Mouse (Mus musculus) intestine, embryonic 14.5 days (tissue): ENCODE data around the gene Vps8. TPM values are rescaled to one million over a fixed set of nuclear protein-coding genes. Genes with fewer than 3 reads are reported as not detected.

Source experiments
- ATAC-seq: fragments of 200-750 bp; cut with Nextera tagmentation; replicated peaks from 2 replicates; pipeline ENCODE4 v1.8.0; 2017; ENCODE audit warnings: low read depth, moderate number of reproducible peaks, moderate TSS enrichment, moderate library complexity; ENCODE audit not compliant: low FRiP score, low TSS enrichment
- DNase-seq: peaks from one replicate; pipeline ENCODE4 v3.0.0-alpha.2; 2018; ENCODE audit warnings: low spot score
- H3K27ac ChIP-seq: fragments of 300-500 bp; sonication (generic); 2 replicates; pipeline ENCODE4 v1.5.1; 2014; ENCODE audit warnings: low read depth, mild to moderate bottlenecking, control low read depth
- H3K27me3 ChIP-seq: fragments of 300-500 bp; sonication (generic); replicated peaks from 2 replicates; pipeline ENCODE4 v1.6.1; 2014; ENCODE audit warnings: low read length, control low read depth; ENCODE audit not compliant: control insufficient read depth, insufficient read depth
- H3K36me3 ChIP-seq: fragments of 300-500 bp; sonication (generic); 2 replicates; pipeline ENCODE4 v1.6.1; 2014; ENCODE audit warnings: low read length, control low read depth; ENCODE audit not compliant: control insufficient read depth, insufficient read depth
- H3K4me1 ChIP-seq: fragments of 300-500 bp; sonication (generic); replicated peaks from 2 replicates; pipeline ENCODE4 v1.6.1; 2014; ENCODE audit warnings: low read length, control low read depth, mixed read lengths; ENCODE audit not compliant: control insufficient read depth, insufficient read depth
- H3K4me2 ChIP-seq: fragments of 300-500 bp; sonication (generic); 2 replicates; pipeline ENCODE4 v1.6.1; 2014; ENCODE audit warnings: low read length
- H3K4me3 ChIP-seq: fragments of 300-500 bp; sonication (generic); 2 replicates; pipeline ENCODE4 v1.5.1; 2014; ENCODE audit warnings: low read depth, low read length, control low read depth, mixed read lengths
- H3K9ac ChIP-seq: fragments of 300-500 bp; sonication (generic); 2 replicates; pipeline ENCODE4 v1.6.1; 2014; ENCODE audit warnings: mild to moderate bottlenecking, low read length
- H3K9me3 ChIP-seq: fragments of 300-500 bp; sonication (generic); 2 replicates; pipeline ENCODE4 v1.6.1; 2016; ENCODE audit warnings: low read length, control low read depth; ENCODE audit not compliant: control insufficient read depth
- whole genome bisulfite sequencing: fragments of 180-500 bp; shearing (Covaris S2); extraction: QIAGEN DNeasy Blood & Tissue Kit; methylation state at CpG from one replicate; pipeline ENCODE4 v1.1.7; 2014; 5-methylcytosine and 5-hydroxymethylcytosine counted together
- polyA plus RNA-seq: library from polyadenylated mRNA; unstranded; fragments of >200 nt; fragmentation: Nextera tagmentation; extraction: Ambion mirVana; gene quantifications from 2 replicates; pipeline ENCODE4 v1.2.1, GENCODE M21; 2014

The Vps8 gene
- polyA plus RNA-seq, 1 experiment from 2014 or later: 14.4 TPM

GRCm38 (mm10) chr16:21412593-21413047 is 10.3 kb upstream of the Vps8 start:
- Histone ChIP-seq H3K9ac (no peak overlapping the region), H3K27me3 (no peaks in the 10 kb centered on the region), H3K4me1 (no peaks in the 10 kb centered on the region), H3K36me3 (no peaks in the 10 kb centered on the region), H3K9me3 (no peaks in the 10 kb centered on the region), H3K27ac (no peak overlapping the region), H3K4me2 (no peak overlapping the region), H3K4me3 (no peak overlapping the region)
- 23% methylated on average over 8 of the region's 8 CpGs for WGBS
- ATAC-seq (peak; percentile 65), DNase-seq (peak; percentile 79)

- Histone ChIP-seq H3K9me3 (no peaks in the 10 kb centered on the region), H3K4me2 (no peak overlapping the region), H3K36me3 (no peaks in the 10 kb centered on the region), H3K4me1 (no peaks in the 10 kb centered on the region), H3K27ac (no peak overlapping the region), H3K4me3 (no peak overlapping the region), H3K9ac (no peak overlapping the region), H3K27me3 (no peaks in the 10 kb centered on the region)
- no peak for ATAC-seq
- DNase-seq: no peak
- WGBS: 71% methylated on average over 3 of the region's 3 CpGs
Observed at GRCm38 (mm10) chr16:21413819-21414218, 9.1 kb upstream of the Vps8 start.

- ATAC-seq: no peak
Observed at GRCm38 (mm10) chr16:21415128-21415527, 7.8 kb upstream of the Vps8 start.

GRCm38 (mm10) chr16:21418012-21418411 is 4.9 kb upstream of the Vps8 start:
- H3K9me3 ChIP-seq: no peaks in the 10 kb centered on the region
- no peak overlapping the region for H3K4me2 ChIP-seq
- no peaks in the 10 kb centered on the region for H3K4me1 ChIP-seq
- ATAC-seq (no peak), DNase-seq (no peak)
- H3K36me3 ChIP-seq: no peaks in the 10 kb centered on the region
- no peaks in the 10 kb centered on the region for H3K27me3 ChIP-seq
- WGBS: 43% methylated on average over 5 of the region's 5 CpGs
- H3K4me3 ChIP-seq: no peak overlapping the region
- H3K9ac ChIP-seq: no peak overlapping the region
- H3K27ac ChIP-seq: no peak overlapping the region

More at GRCm38 (mm10) chr16:21415128-21415527, 7.8 kb upstream of the Vps8 start:
- Histone ChIP-seq H3K36me3 (no peaks in the 10 kb centered on the region), H3K4me3 (no peak overlapping the region), H3K9me3 (no peaks in the 10 kb centered on the region), H3K27me3 (no peaks in the 10 kb centered on the region), H3K9ac (no peak overlapping the region), H3K27ac (no peak overlapping the region), H3K4me2 (no peak overlapping the region), H3K4me1 (no peaks in the 10 kb centered on the region)
- WGBS: 94% methylated on average over 8 of the region's 8 CpGs
- no peak for DNase-seq

- WGBS: under 1% methylated on average over 10 of the region's 10 CpGs
Observed at GRCm38 (mm10) chr16:21423546-21423910, 610 bp downstream of the Vps8 start.

GRCm38 (mm10) chr16:21428131-21428530 is 5.2 kb downstream of the Vps8 start:
- DNase-seq: no peak
- Histone ChIP-seq H3K4me2 (no peak overlapping the region), H3K4me3 (no peak overlapping the region), H3K9ac (no peak overlapping the region), H3K27ac (no peak overlapping the region), H3K9me3 (no peaks in the 10 kb centered on the region), H3K36me3 (no peaks in the 10 kb centered on the region), H3K27me3 (no peaks in the 10 kb centered on the region), H3K4me1 (peaks cover 13% of the 10 kb centered on the region)
- WGBS: 72% methylated on average over 5 of the region's 5 CpGs
- ATAC-seq: no peak

More at GRCm38 (mm10) chr16:21423546-21423910, 610 bp downstream of the Vps8 start:
- Histone ChIP-seq H3K9me3 (no peaks in the 10 kb centered on the region), H3K4me3 (peak overlapping the region; percentile 84), H3K9ac (peak overlapping the region; percentile 77), H3K36me3 (no peaks in the 10 kb centered on the region), H3K27ac (peak overlapping the region; percentile 86), H3K27me3 (no peaks in the 10 kb centered on the region), H3K4me1 (0 out of 2 replicates have a peak, but pooled peaks cover 2% of the 10 kb centered on the region), H3K4me2 (peak overlapping the region; percentile 75)
- DNase-seq (no peak), ATAC-seq (peak; percentile 68)

GRCm38 (mm10) chr16:21430377-21431060 is 7.6 kb downstream of the Vps8 start:
- Histone ChIP-seq H3K27me3 (no peaks in the 10 kb centered on the region), H3K4me1 (peaks cover 10% of the 10 kb centered on the region), H3K4me2 (no peak overlapping the region), H3K36me3 (no peaks in the 10 kb centered on the region), H3K9ac (no peak overlapping the region), H3K27ac (no peak overlapping the region), H3K9me3 (no peaks in the 10 kb centered on the region), H3K4me3 (no peak overlapping the region)
- WGBS: 86% methylated on average over 2 of the region's 2 CpGs
- no peak for DNase-seq
- ATAC-seq: no peak

GRCm38 (mm10) chr16:21431614-21432013 is 8.7 kb downstream of the Vps8 start:
- WGBS: 85% methylated on average over 3 of the region's 3 CpGs
- Histone ChIP-seq H3K27me3 (no peaks in the 10 kb centered on the region), H3K36me3 (no peaks in the 10 kb centered on the region), H3K4me2 (no peak overlapping the region), H3K9ac (no peak overlapping the region), H3K4me1 (peaks cover 10% of the 10 kb centered on the region), H3K4me3 (no peak overlapping the region), H3K9me3 (no peaks in the 10 kb centered on the region), H3K27ac (no peak overlapping the region)
- ATAC-seq (no peak), DNase-seq (no peak)

GRCm38 (mm10) chr16:21433543-21433942 is 10.6 kb downstream of the Vps8 start:
- H3K27ac ChIP-seq: no peak overlapping the region
- H3K9me3 ChIP-seq: no peaks in the 10 kb centered on the region
- no peak overlapping the region for H3K9ac ChIP-seq
- no peak overlapping the region for H3K4me2 ChIP-seq
- ATAC-seq (no peak), DNase-seq (no peak)
- H3K27me3 ChIP-seq: no peaks in the 10 kb centered on the region
- H3K4me3 ChIP-seq: no peak overlapping the region
- peaks cover 10% of the 10 kb centered on the region for H3K4me1 ChIP-seq
- 0 out of 2 replicates have a peak, but pooled peaks cover 5% of the 10 kb centered on the region for H3K36me3 ChIP-seq
- WGBS: 55% methylated on average over 3 of the region's 3 CpGs
